Mouse (Mus musculus): ENCODE measurements around the gene Cldn15.

DNA sequence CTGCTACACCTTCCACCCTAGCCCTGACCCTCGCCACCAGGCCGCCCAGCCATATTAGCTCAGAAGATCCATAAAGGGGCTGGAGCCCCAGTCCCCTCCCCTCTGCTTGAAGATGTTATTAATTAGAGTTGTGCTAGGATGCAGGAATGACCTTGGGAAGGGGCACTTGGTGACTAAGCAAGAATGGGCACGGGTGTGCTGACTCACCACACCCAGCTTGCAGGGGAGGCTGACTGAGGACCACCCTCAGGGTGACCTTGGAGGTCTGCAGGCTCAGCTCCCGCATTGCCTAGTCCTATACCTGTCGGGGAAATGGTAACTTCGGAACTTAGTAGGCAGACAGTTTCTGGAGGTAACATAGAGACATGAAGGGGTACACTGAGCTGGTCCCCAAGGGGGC, 32.5 kb upstream of the Cldn15 start:
- TF ChIP-seq CTCF (IDR thresholded peaks at IDR 0.05; ENCODE audit: insufficient read depth, low read depth, low read length) (no peak), POLR2A (IDR thresholded peaks at IDR 0.05; ENCODE audit: insufficient read depth, low read depth, low read length) (no peak)
